Mouse (Mus musculus) 416B (cell line): Measurements from ENCODE around the gene Igsf3.

Source experiments
- DNase-seq: peaks from one replicate; pipeline ENCODE4 v3.0.0; 2011; ENCODE audit warnings: low read depth

The Igsf3 gene

GRCm38 (mm10) chr3:101447239-101447638, 70.4 kb downstream of the Igsf3 start:
- DNase-seq, result no peak

GRCm38 (mm10) chr3:101448765-101449164, 71.9 kb downstream of the Igsf3 start:
- peak; percentile 19 for DNase-seq

- no peak for DNase-seq
Observed at GRCm38 (mm10) chr3:101450811-101451428, 74.0 kb downstream of the Igsf3 start.

- DNase-seq, result no peak
Observed at GRCm38 (mm10) chr3:101460618-101461017, 83.7 kb downstream of the Igsf3 start.

- DNase-seq, result no peak
Observed at GRCm38 (mm10) chr3:101461046-101461445, 84.2 kb downstream of the Igsf3 start.

- DNase-seq, result no peak
Observed at GRCm38 (mm10) chr3:101461816-101462215, 84.9 kb downstream of the Igsf3 start.

- DNase-seq, result peak; percentile 66
Observed at GRCm38 (mm10) chr3:101462294-101462693, 85.4 kb downstream of the Igsf3 start.

GRCm38 (mm10) chr3:101463491-101463890, 86.6 kb downstream of the Igsf3 start:
- DNase-seq, result no peak

- no peak for DNase-seq
Observed at GRCm38 (mm10) chr3:101469675-101470074, 92.8 kb downstream of the Igsf3 start.

GRCm38 (mm10) chr3:101471881-101472280, 95.0 kb downstream of the Igsf3 start:
- no peak for DNase-seq

GRCm38 (mm10) chr3:101481951-101482350, 105.1 kb downstream of the Igsf3 start:
- DNase-seq, result no peak

- DNase-seq, result peak; percentile 9
Observed at GRCm38 (mm10) chr3:101483256-101483983, 106.5 kb downstream of the Igsf3 start.

GRCm38 (mm10) chr3:101486054-101486765, 109.3 kb downstream of the Igsf3 start:
- peak; percentile 14 for DNase-seq

- no peak for DNase-seq
Observed at GRCm38 (mm10) chr3:101487436-101487835, 110.6 kb downstream of the Igsf3 start.

- no peak for DNase-seq
Observed at GRCm38 (mm10) chr3:101488204-101488603, 111.3 kb downstream of the Igsf3 start.

- no peak for DNase-seq
Observed at GRCm38 (mm10) chr3:101490515-101490914, 113.6 kb downstream of the Igsf3 start.

- peak; percentile 80 for DNase-seq
Observed at GRCm38 (mm10) chr3:101492908-101493307, 116.0 kb downstream of the Igsf3 start.

- peak; percentile 92 for DNase-seq
Observed at GRCm38 (mm10) chr3:101493937-101494459, 117.1 kb downstream of the Igsf3 start.

GRCm38 (mm10) chr3:101497432-101498030, 120.6 kb downstream of the Igsf3 start:
- peak; percentile 66 for DNase-seq

- DNase-seq, result no peak
Observed at GRCm38 (mm10) chr3:101499906-101500305, 123.0 kb downstream of the Igsf3 start.

GRCm38 (mm10) chr3:101500393-101501051, 123.6 kb downstream of the Igsf3 start:
- peak; percentile 54 for DNase-seq

- DNase-seq, result no peak
Observed at GRCm38 (mm10) chr3:101501611-101502010, 124.7 kb downstream of the Igsf3 start.
